Mouse (Mus musculus) heart, postnatal 0 days (tissue): Measurements from ENCODE around the gene Cog2.

Source experiments
- CTCF ChIP-seq: IDR thresholded peaks from 2 replicates; pipeline ENCODE4 v1.5.1; 2016; ENCODE audit warnings: antibody characterized with exemption, control low read depth, low read depth
- EP300 ChIP-seq: IDR thresholded peaks from 2 replicates; pipeline ENCODE4 v1.6.1; 2016; ENCODE audit warnings: antibody characterized with exemption, low read depth

- TF ChIP-seq CTCF (no peak), EP300 (no peak; the same call in 1 of the 2 replicates)
Measured at GRCm38 (mm10) chr8:124571732-124572429, 51.3 kb downstream of the Cog2 start.
